Mouse (Mus musculus): Measurements from ENCODE around the gene Krtap4-9. TPM values are rescaled to one million over a fixed set of nuclear protein-coding genes. Genes with fewer than 3 reads are reported as not detected.
"Not testable (repeated sequence)": the region's sequence is repeated elsewhere in the genome, so short reads cannot be mapped to it uniquely, and the experiment has no call there.

Krtap4-9 gene
- total RNA-seq (2022): not detected

DNA sequence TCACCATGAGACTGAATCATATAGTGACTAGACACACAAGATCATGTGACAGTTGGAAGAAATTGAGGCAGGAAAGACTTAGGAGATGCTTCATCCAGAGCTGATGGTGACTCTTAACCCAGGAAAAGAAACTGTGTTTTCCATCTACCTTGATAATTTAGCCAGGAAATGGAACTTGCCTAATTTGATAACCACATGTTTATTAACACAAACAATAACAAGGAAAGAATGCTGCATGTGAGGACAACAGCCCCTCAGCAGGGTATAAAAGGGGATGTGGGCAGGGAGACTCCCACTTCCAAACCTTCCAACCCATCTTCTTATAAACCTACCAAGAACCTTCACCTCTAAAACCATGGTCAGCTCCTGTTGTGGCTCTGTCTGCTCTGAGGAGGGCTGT lies at the start of gene Krtap4-9:
Gene Krtap4-9, plus strand, starts transcription at position 301 of the 400 bp plus-strand sequence.
- not testable (repeated sequence) for DNase-seq (ENCODE audit: low spot score in 2 of 2)

GRCm38 (mm10) chr11:99743985-99744384 lies 41.0 kb upstream of the Krtap4-9 start:
- no peak for DNase-seq (ENCODE audit: low spot score in 2 of 2)

GRCm38 (mm10) chr11:99758877-99759276 lies 26.1 kb upstream of the Krtap4-9 start:
- DNase-seq (ENCODE audit: low spot score in 2 of 2): no peak

- DNase-seq (ENCODE audit: low spot score in 2 of 2): no peak
These were observed 16.6 kb upstream of the Krtap4-9 start for GRCm38 (mm10) chr11:99768410-99768809.

DNA sequence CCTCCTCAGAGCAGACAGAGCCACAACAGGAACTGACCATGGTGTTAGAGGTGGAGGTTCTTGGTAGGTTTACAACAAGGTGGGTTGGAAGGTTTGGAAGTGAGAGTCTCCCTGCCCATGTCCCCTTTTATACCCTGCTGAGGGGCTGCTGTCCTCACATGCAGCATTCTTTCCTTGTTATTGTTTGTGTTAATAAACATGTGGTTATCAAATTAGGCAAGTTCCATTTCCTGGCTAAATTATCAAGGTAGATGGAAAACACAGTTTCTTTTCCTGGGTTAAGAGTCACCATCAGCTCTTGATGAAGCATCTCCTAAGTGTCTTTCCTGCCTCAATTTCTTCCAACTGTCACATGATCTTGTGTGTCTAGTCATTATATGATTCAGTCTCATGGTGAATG lies 12.2 kb upstream of the Krtap4-9 start, which contains the start of gene Gm11595:
Gene Gm11595, minus strand, starts transcription at position 101 of the 400 bp plus-strand sequence.
- DNase-seq (ENCODE audit: low spot score in 2 of 2): not testable (repeated sequence)

DNA sequence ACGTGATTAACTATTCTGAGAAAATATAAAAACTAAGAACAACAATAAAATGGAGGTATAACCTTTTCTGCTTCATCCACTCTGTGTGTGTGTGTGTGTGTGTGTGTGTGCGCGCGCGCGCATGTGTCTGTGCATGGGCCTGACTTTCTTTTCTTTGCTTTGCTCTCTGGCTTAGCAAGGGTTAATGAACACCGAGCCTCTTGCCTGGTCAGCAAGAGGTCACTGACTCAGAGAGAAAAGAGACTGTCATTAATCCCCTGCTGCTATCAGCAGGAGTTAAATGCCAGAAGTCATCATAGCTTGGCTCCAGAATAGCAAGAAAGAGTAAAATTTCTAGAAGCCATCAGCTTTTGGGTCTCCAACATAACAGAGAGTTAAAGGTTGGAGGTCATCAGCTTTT lies 6.6 kb upstream of the Krtap4-9 start:
- no peak for DNase-seq (ENCODE audit: low spot score in 2 of 2)

DNA sequence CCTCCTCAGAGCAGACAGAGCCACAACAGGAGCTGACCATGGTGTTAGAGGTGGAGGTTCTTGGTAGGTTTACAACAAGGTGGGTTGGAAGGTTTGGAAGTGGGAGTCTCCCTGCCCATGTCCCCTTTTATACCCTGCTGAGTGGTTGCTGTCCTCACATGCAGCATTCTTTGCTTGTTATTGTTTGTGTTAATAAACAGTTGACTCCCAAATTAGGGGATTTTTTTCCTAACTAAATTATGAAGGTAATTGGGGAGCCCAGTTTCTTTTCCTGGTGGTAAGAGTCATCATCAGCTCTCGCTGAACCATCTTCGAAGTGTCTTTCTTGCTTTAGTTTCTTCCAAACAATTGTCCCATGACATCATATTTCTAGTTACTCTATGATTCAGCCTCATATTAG lies 4.4 kb upstream of the Krtap4-9 start, which contains the start of gene Krtap4-8:
Gene Krtap4-8, minus strand, starts transcription at position 101 of the 400 bp plus-strand sequence.
- no peak for DNase-seq (ENCODE audit: low spot score in 2 of 2)

DNA sequence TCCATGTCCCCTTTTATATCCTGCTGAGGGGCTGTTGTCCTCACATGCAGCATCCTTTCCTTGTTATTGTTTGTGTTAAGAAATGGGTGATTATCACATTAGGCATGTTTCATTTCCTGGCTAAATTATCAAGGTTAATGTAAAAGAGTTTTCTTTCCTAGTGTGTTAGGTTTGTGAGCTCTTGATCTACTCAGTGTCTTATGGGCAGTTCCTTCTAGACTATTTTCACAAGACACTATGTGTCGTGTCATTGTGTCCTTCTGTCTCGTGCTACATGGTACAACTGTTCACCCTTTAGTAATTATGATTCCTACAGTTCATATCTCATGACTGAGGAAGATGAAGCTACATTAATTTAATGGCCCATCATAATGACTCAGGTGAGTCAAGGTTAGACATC lies 8.4 kb downstream of the Krtap4-9 start, which contains the start of gene Gm11596:
Gene Gm11596, minus strand, starts transcription at position 101 of the 400 bp plus-strand sequence.
- no peak for DNase-seq (ENCODE audit: low spot score in 2 of 2)

GRCm38 (mm10) chr11:99798832-99799231 lies 13.8 kb downstream of the Krtap4-9 start, which contains the start of gene Gm11569:
TSS of gene Gm11569 (minus strand) at chr11:99798932.
- not testable (repeated sequence) for DNase-seq (ENCODE audit: low spot score in 2 of 2)

GRCm38 (mm10) chr11:99804346-99804745 lies 19.3 kb downstream of the Krtap4-9 start, which contains the start of gene Gm11554:
TSS of gene Gm11554 (minus strand) at chr11:99804446.
- DNase-seq (ENCODE audit: low spot score in 2 of 2): not testable (repeated sequence)

DNA sequence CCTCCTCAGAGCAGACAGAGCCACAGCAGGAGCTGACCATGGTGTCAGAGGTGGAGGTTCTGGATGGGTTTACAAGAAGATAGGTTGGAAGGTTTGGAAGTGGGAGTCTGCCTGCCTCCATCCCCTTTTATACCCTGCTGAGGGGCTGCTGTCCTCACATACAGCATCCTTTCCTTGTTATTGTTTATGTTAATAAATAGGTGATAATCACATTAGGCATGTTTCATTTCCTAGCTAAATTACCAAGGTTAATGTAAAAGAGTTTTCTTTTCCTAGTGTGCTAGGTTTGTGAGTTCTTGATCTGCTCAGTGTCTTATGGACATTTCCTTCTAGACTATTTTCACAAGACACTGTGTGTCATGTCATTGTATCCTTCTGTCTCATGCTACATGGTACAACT lies 24.8 kb downstream of the Krtap4-9 start, which contains the start of gene Krtap4-13:
Gene Krtap4-13, minus strand, starts transcription at position 101 of the 400 bp plus-strand sequence.
- not testable (repeated sequence) for DNase-seq (ENCODE audit: low spot score in 2 of 2)

- DNase-seq (ENCODE audit: low spot score in 2 of 2): not testable (repeated sequence)
These were observed 30.6 kb downstream of the Krtap4-9 start, which contains the start of gene Gm11564 for GRCm38 (mm10) chr11:99815566-99815965. TSS of gene Gm11564 (minus strand) at chr11:99815666.

Other genes with a start within 250 kb of the Krtap4-9 start
- gene Krt40, start 242.0 kb upstream of the Krtap4-9 start, total RNA-seq (2022): not detected
- not detected for gene Krtap3-3, start 234.3 kb upstream of the Krtap4-9 start, total RNA-seq (2022)
- gene Krtap3-2, start 228.3 kb upstream of the Krtap4-9 start, total RNA-seq (2022): not detected
- gene Gm11939, start 225.7 kb upstream of the Krtap4-9 start, total RNA-seq (2022): not detected
- not detected for gene Krtap3-1, start 218.6 kb upstream of the Krtap4-9 start, total RNA-seq (2022)
- gene Krtap1-5, start 204.2 kb upstream of the Krtap4-9 start, total RNA-seq (2022): not detected
- not detected for gene Krtap1-4, start 201.5 kb upstream of the Krtap4-9 start, total RNA-seq (2022)
- not detected for gene Krtap1-3, start 193.9 kb upstream of the Krtap4-9 start, total RNA-seq (2022)
- gene Krtap9-3, start 187.1 kb upstream of the Krtap4-9 start, total RNA-seq (2022): not detected
- not detected for gene Gm11938, start 181.9 kb upstream of the Krtap4-9 start, total RNA-seq (2022)
- gene Gm11937, start 175.0 kb upstream of the Krtap4-9 start, total RNA-seq (2022): not detected
- not detected for gene Krtap2-4, start 170.4 kb upstream of the Krtap4-9 start, total RNA-seq (2022)
- not detected for gene Gm11562, start 164.8 kb upstream of the Krtap4-9 start, total RNA-seq (2022)
- gene Krtap4-1, start 157.0 kb upstream of the Krtap4-9 start, total RNA-seq (2022): not detected
- not detected for gene Krtap4-2, start 150.1 kb upstream of the Krtap4-9 start, total RNA-seq (2022)
- gene Krtap4-7, start 141.1 kb upstream of the Krtap4-9 start, total RNA-seq (2022): not detected
- gene Gm11555, start 135.0 kb upstream of the Krtap4-9 start, total RNA-seq (2022): not detected
- not detected for gene Gm11563, start 126.2 kb upstream of the Krtap4-9 start, total RNA-seq (2022)
- gene Krtap4-6, start 119.2 kb upstream of the Krtap4-9 start, total RNA-seq (2022): not detected
- gene Gm14190, start 94.5 kb upstream of the Krtap4-9 start, total RNA-seq (2022): not detected
- not detected for gene Gm14180, start 50.9 kb upstream of the Krtap4-9 start, total RNA-seq (2022)
- not detected for gene Gm11595, start 12.3 kb upstream of the Krtap4-9 start, total RNA-seq (2022)
- not detected for gene Krtap4-8, start 4.5 kb upstream of the Krtap4-9 start, total RNA-seq (2022)
- gene Gm11596, start 8.3 kb downstream of the Krtap4-9 start, total RNA-seq (2022): not detected
- not detected for gene Gm11569, start 13.7 kb downstream of the Krtap4-9 start, total RNA-seq (2022)
- not detected for gene Gm11554, start 19.2 kb downstream of the Krtap4-9 start, total RNA-seq (2022)
- not detected for gene Krtap4-13, start 24.7 kb downstream of the Krtap4-9 start, total RNA-seq (2022)
- not detected for gene Gm11564, start 30.5 kb downstream of the Krtap4-9 start, total RNA-seq (2022)
- not detected for gene 2300003K06Rik, start 52.9 kb downstream of the Krtap4-9 start, total RNA-seq (2022)
- gene Krtap4-16, start 66.4 kb downstream of the Krtap4-9 start, total RNA-seq (2022): not detected
- gene Gm11568, start 72.7 kb downstream of the Krtap4-9 start, total RNA-seq (2022): not detected
- gene Gm11559, start 79.3 kb downstream of the Krtap4-9 start, total RNA-seq (2022): not detected
- not detected for gene Krtap9-1, start 88.2 kb downstream of the Krtap4-9 start, total RNA-seq (2022)
- not detected for gene Gm11567, start 94.0 kb downstream of the Krtap4-9 start, total RNA-seq (2022)
- not detected for gene Krtap31-1, start 122.7 kb downstream of the Krtap4-9 start, total RNA-seq (2022)
- not detected for gene Gm11565, start 129.6 kb downstream of the Krtap4-9 start, total RNA-seq (2022)
- gene Krtap31-2, start 151.1 kb downstream of the Krtap4-9 start, total RNA-seq (2022): not detected
- gene Krtap9-5, start 163.3 kb downstream of the Krtap4-9 start, total RNA-seq (2022): not detected
- gene Krtap29-1, start 193.9 kb downstream of the Krtap4-9 start, total RNA-seq (2022): not detected
- gene Krtap16-1, start 201.4 kb downstream of the Krtap4-9 start, total RNA-seq (2022): not detected
- not detected for gene Krtap17-1, start 208.8 kb downstream of the Krtap4-9 start, total RNA-seq (2022)
- not detected for gene Krt33a, start 231.0 kb downstream of the Krtap4-9 start, total RNA-seq (2022)
- not detected for gene Krt33b, start 244.7 kb downstream of the Krtap4-9 start, total RNA-seq (2022)

All from layer of hippocampus, adult 8-10 months (tissue).